Mouse (Mus musculus) olfactory bulb, adult 2 months (tissue): ENCODE data around the gene Dscaml1. TPM values are rescaled to one million over a fixed set of nuclear protein-coding genes. Genes with fewer than 3 reads are reported as not detected.

Experiments used
- H3K27ac ChIP-seq: fragments of 200-500 bp; 2 replicates; pipeline ENCODE4 v1.5.1; 2012; ENCODE audit warnings: low read depth, low read length; ENCODE audit not compliant: insufficient read depth
- H3K4me1 ChIP-seq: fragments of 200-500 bp; 2 replicates; pipeline ENCODE4 v1.6.1; 2012; ENCODE audit warnings: low read length; ENCODE audit not compliant: control insufficient read depth, insufficient read depth
- H3K4me3 ChIP-seq: fragments of 200-500 bp; 2 replicates; pipeline ENCODE4 v1.5.1; 2012; ENCODE audit warnings: mild to moderate bottlenecking, low read depth, low read length, moderate library complexity; ENCODE audit not compliant: insufficient read depth
- CTCF ChIP-seq: fragments of 200-500 bp; IDR thresholded peaks from 2 replicates; pipeline ENCODE4 v1.5.1; 2012; ENCODE audit warnings: low read depth, mild to moderate bottlenecking, low read length, moderate library complexity; ENCODE audit not compliant: insufficient read depth
- POLR2A ChIP-seq: fragments of 200-500 bp; IDR thresholded peaks from 2 replicates; pipeline ENCODE4 v1.6.1; 2012; ENCODE audit warnings: mild to moderate bottlenecking, low read depth, low read length, moderate library complexity; ENCODE audit not compliant: insufficient read depth
- WGBS: fragments of 180-500 bp; shearing (Covaris S2); methylation state at CpG from one replicate; pipeline ENCODE4 v1.1.7; 2018; 5-methylcytosine and 5-hydroxymethylcytosine counted together
- polyA plus RNA-seq: library from polyadenylated mRNA; stranded (reverse); fragments of >200 nt; gene quantifications from 2 replicates; pipeline ENCODE4 v1.2.4, GENCODE M21; 2012; ENCODE audit warnings: low replicate concordance; ENCODE audit not compliant: missing spikeins, insufficient read depth, insufficient read length

Dscaml1 gene
- polyA plus RNA-seq, 1 experiment, result not detected

GRCm38 (mm10) chr9:45391299-45391698 is 35.1 kb upstream of the Dscaml1 start:
- TF ChIP-seq CTCF, result no peak
- TF ChIP-seq POLR2A, result no peak
- 88% methylated on average over 7 of the region's 7 CpGs for WGBS
- Histone ChIP-seq H3K4me3 (no peak overlapping the region), H3K27ac (no peak overlapping the region), H3K4me1 (peaks cover 2% of the 10 kb centered on the region; the same call in 1 of the 2 replicates)

GRCm38 (mm10) chr9:45395218-45395617 is 31.2 kb upstream of the Dscaml1 start:
- TF ChIP-seq CTCF, result no peak
- TF ChIP-seq POLR2A, result no peak
- Histone ChIP-seq H3K4me1 (no peaks in the 10 kb centered on the region), H3K4me3 (no peak overlapping the region), H3K27ac (no peak overlapping the region)
- 86% methylated on average over 6 of the region's 6 CpGs for WGBS

DNA sequence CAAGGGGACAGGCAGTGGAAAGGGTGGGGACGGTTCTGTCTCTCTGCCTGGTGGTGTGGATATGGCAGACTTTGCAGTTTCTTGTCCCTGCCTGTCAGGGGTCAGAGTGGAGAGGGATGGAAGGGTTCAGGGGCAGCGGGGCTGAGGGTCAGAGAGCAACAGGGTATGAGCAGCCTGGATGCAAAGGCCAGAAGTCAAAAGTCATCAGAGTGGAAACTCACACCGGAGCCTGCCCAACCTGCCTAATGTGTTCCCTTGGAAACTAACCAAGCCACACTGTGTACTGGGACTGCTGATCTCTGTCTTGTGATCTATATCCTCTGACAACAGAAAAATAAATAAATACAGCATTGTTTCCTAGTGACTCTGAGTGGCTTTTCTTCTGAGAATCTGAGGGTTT is 30.6 kb upstream of the Dscaml1 start:
- H3K27ac ChIP-seq, result no peak overlapping the region
- TF ChIP-seq CTCF (no peak), POLR2A (no peak)
- H3K4me1 ChIP-seq, result no peaks in the 10 kb centered on the region
- no peak overlapping the region for H3K4me3 ChIP-seq
- 89% methylated on average over 3 of the region's 3 CpGs for WGBS

DNA sequence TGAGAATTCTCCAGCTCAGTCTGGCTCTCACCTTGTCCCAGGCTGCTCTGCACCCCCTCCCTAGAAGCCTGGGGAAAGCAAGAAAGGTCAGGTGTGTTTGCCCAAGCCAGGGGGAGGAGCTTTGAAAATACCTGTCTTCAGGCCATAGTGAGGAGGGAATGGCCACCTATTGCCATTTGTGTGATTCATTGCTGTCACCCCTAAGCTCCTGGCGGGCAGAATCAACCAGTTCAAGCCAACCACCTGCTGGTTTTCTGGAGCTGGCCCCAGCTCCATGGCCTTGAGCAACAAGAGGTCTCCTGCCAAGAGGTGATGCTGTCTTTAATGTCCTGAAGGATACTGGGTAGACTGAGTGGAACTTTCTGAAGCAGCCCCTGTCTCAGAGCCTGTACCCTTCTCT is 28.1 kb upstream of the Dscaml1 start:
- H3K4me3 ChIP-seq, result no peak overlapping the region
- no peaks in the 10 kb centered on the region for H3K4me1 ChIP-seq
- 52% methylated on average over 1 of the region's 1 CpGs for WGBS
- TF ChIP-seq CTCF (no peak), POLR2A (no peak)
- H3K27ac ChIP-seq, result no peak overlapping the region

DNA sequence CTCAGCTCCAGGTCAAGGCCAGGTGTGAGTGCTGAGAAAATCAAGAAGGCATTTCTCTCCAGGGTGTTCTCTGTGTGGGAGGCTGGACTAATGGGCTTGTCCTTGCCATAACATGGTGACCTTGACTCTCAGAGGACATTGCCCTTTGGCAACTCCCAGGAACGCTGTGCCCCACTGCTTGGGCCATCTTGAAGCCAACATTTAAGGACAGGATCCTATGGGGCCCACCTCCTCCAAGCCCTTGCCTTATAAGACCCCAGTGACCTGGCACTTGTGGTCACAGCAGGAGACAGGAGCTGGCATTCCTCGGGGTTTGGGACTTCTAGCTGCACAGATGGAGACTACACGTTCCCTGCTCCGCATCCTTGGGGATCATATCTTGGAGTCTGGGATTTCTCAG is 27.0 kb upstream of the Dscaml1 start, which contains the start of gene Fxyd2:
Gene Fxyd2, plus strand, starts transcription at position 236 of the 400 bp plus-strand sequence.
- TF ChIP-seq CTCF, result no peak
- TF ChIP-seq POLR2A, result no peak
- WGBS, result 87% methylated on average over 4 of the region's 4 CpGs
- Histone ChIP-seq H3K27ac (no peak within 1 kb of the TSS), H3K4me3 (no peak within 1 kb of the TSS), H3K4me1 (no peaks in the 10 kb centered on the region)

DNA sequence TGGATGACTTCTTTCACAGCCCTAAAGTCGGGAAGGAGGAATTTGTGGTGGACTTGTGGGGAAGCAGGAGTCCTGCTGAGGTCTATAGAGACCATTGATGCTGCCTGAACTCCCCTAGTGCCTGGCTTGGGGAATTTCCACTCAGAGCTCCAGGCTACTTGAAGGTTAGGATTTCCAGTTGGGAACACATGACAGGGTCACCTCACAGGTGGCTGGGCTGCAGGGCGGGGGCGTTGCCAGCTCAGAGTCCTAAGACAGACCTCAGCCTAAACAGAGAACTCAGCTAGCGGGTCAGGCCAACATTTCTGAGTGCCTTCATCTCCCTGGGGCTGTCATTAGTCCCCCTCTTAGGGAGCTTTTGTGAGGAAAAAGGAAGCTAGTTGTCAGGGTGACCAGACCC is 24.6 kb upstream of the Dscaml1 start:
- Histone ChIP-seq H3K27ac (no peak overlapping the region), H3K4me3 (no peak overlapping the region), H3K4me1 (no peaks in the 10 kb centered on the region)
- TF ChIP-seq CTCF (no peak), POLR2A (no peak)
- 62% methylated on average over 4 of the region's 4 CpGs for WGBS

DNA sequence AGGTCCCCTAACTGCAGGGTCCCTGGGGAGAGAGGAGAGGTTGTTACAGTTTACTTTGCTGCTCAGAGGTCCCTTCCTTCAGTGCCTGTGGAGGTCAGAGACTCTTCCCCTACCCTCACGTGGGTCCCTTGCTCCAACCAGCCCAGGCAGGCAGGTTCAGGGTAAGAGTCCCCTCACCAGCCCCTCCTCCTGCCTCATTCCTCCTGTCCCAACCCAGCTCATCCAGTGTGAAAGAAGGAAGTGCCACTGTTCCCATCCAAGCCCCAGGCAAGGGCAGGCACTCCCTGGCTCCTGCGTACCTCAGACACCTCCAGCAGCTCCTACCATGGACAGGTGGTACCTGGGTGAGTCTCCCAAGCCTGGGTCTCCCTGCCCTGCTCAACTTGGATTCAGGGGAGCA is 23.5 kb upstream of the Dscaml1 start:
- TF ChIP-seq POLR2A, result no peak
- 77% methylated on average over 2 of the region's 2 CpGs for WGBS
- Histone ChIP-seq H3K27ac (no peak overlapping the region), H3K4me1 (peaks cover 3% of the 10 kb centered on the region), H3K4me3 (no peak overlapping the region)

DNA sequence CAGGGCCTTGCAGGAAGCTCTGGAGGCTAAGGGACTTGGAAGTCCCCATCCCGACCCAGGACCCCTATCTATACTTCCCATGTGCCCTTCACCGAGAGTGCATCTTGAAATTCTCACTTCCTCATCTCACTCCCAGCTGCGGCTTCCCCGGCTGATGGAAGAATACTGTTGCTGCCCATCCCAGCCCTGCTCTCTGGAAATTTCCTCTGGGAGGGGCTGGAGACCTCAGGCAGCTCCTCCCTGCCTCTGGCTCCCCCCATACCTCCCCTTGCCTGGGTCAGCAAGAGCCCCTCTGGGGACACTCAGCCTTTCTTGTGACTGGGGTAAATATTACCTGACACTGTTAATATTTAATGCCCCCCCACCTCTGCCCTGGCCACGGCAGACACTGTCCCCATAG is 20.7 kb upstream of the Dscaml1 start:
- H3K4me1 ChIP-seq, result peaks cover 6% of the 10 kb centered on the region
- WGBS, result 76% methylated on average over 5 of the region's 5 CpGs
- no peak for TF ChIP-seq CTCF
- TF ChIP-seq POLR2A, result no peak
- H3K4me3 ChIP-seq, result no peak overlapping the region
- no peak overlapping the region for H3K27ac ChIP-seq

GRCm38 (mm10) chr9:45406808-45407207 is 19.6 kb upstream of the Dscaml1 start:
- Histone ChIP-seq H3K4me1 (peaks cover 6% of the 10 kb centered on the region), H3K4me3 (no peak overlapping the region), H3K27ac (no peak overlapping the region)
- WGBS, result 73% methylated on average over 3 of the region's 3 CpGs
- TF ChIP-seq CTCF (no peak), POLR2A (no peak)
